Mouse (Mus musculus) intestine, embryonic 14.5 days (tissue): ENCODE data around the gene Ppp4r3a. TPM values are rescaled to one million over a fixed set of nuclear protein-coding genes. Genes with fewer than 3 reads are reported as not detected.
"Not testable (repeated sequence)": the region's sequence is repeated elsewhere in the genome, so short reads cannot be mapped to it uniquely, and the experiment has no call there.

Experiments used
- ATAC-seq: fragments of 200-750 bp; cut with Nextera tagmentation; replicated peaks from 2 replicates; pipeline ENCODE4 v1.8.0; 2017; ENCODE audit warnings: low read depth, moderate number of reproducible peaks, moderate TSS enrichment, moderate library complexity; ENCODE audit not compliant: low FRiP score, low TSS enrichment
- DNase-seq: peaks from one replicate; pipeline ENCODE4 v3.0.0-alpha.2; 2018; ENCODE audit warnings: low spot score
- H3K27ac ChIP-seq: fragments of 300-500 bp; sonication (generic); 2 replicates; pipeline ENCODE4 v1.5.1; 2014; ENCODE audit warnings: low read depth, mild to moderate bottlenecking, control low read depth
- H3K27me3 ChIP-seq: fragments of 300-500 bp; sonication (generic); replicated peaks from 2 replicates; pipeline ENCODE4 v1.6.1; 2014; ENCODE audit warnings: low read length, control low read depth; ENCODE audit not compliant: control insufficient read depth, insufficient read depth
- H3K36me3 ChIP-seq: fragments of 300-500 bp; sonication (generic); 2 replicates; pipeline ENCODE4 v1.6.1; 2014; ENCODE audit warnings: low read length, control low read depth; ENCODE audit not compliant: control insufficient read depth, insufficient read depth
- H3K4me1 ChIP-seq: fragments of 300-500 bp; sonication (generic); replicated peaks from 2 replicates; pipeline ENCODE4 v1.6.1; 2014; ENCODE audit warnings: low read length, control low read depth, mixed read lengths; ENCODE audit not compliant: control insufficient read depth, insufficient read depth
- H3K4me2 ChIP-seq: fragments of 300-500 bp; sonication (generic); 2 replicates; pipeline ENCODE4 v1.6.1; 2014; ENCODE audit warnings: low read length
- H3K4me3 ChIP-seq: fragments of 300-500 bp; sonication (generic); 2 replicates; pipeline ENCODE4 v1.5.1; 2014; ENCODE audit warnings: low read depth, low read length, control low read depth, mixed read lengths
- H3K9ac ChIP-seq: fragments of 300-500 bp; sonication (generic); 2 replicates; pipeline ENCODE4 v1.6.1; 2014; ENCODE audit warnings: mild to moderate bottlenecking, low read length
- H3K9me3 ChIP-seq: fragments of 300-500 bp; sonication (generic); 2 replicates; pipeline ENCODE4 v1.6.1; 2016; ENCODE audit warnings: low read length, control low read depth; ENCODE audit not compliant: control insufficient read depth
- WGBS: fragments of 180-500 bp; shearing (Covaris S2); extraction: QIAGEN DNeasy Blood & Tissue Kit; methylation state at CpG from one replicate; pipeline ENCODE4 v1.1.7; 2014; 5-methylcytosine and 5-hydroxymethylcytosine counted together
- polyA plus RNA-seq: library from polyadenylated mRNA; unstranded; fragments of >200 nt; fragmentation: Nextera tagmentation; extraction: Ambion mirVana; gene quantifications from 2 replicates; pipeline ENCODE4 v1.2.1, GENCODE M21; 2014

Ppp4r3a gene
- polyA plus RNA-seq, 1 experiment from 2014 or later: 45.5 TPM

- peaks cover 2% of the 10 kb centered on the region; the same call in 1 of the 2 replicates for H3K36me3 ChIP-seq
- no peaks in the 10 kb centered on the region for H3K9me3 ChIP-seq
- ATAC-seq (no peak), DNase-seq (no peak)
- peaks cover 26% of the 10 kb centered on the region for H3K4me1 ChIP-seq
- no peak overlapping the region for H3K27ac ChIP-seq
- 85% methylated on average over 7 of the region's 7 CpGs for WGBS
- H3K9ac ChIP-seq: no peak overlapping the region
- H3K4me2 ChIP-seq: no peak overlapping the region
- no peak overlapping the region for H3K4me3 ChIP-seq
- H3K27me3 ChIP-seq: no peaks in the 10 kb centered on the region
Observed at GRCm38 (mm10) chr12:101019443-101019842, 64.1 kb downstream of the Ppp4r3a start.

GRCm38 (mm10) chr12:101019031-101019430, 64.5 kb downstream of the Ppp4r3a start:
- H3K27ac ChIP-seq: no peak overlapping the region
- peaks cover 2% of the 10 kb centered on the region; the same call in 1 of the 2 replicates for H3K36me3 ChIP-seq
- ATAC-seq: no peak
- H3K4me2 ChIP-seq: no peak overlapping the region
- DNase-seq: no peak
- H3K9ac ChIP-seq: no peak overlapping the region
- no peaks in the 10 kb centered on the region for H3K27me3 ChIP-seq
- WGBS: 62% methylated on average over 5 of the region's 5 CpGs
- no peak overlapping the region for H3K4me3 ChIP-seq
- peaks cover 26% of the 10 kb centered on the region for H3K4me1 ChIP-seq
- no peaks in the 10 kb centered on the region for H3K9me3 ChIP-seq

- DNase-seq (no peak), ATAC-seq (peak; percentile 6; the same call in 1 of the 2 replicates)
- 13% methylated on average over 6 of the region's 6 CpGs for WGBS
- Histone ChIP-seq H3K9me3 (no peaks in the 10 kb centered on the region), H3K27me3 (no peaks in the 10 kb centered on the region), H3K36me3 (peaks cover 2% of the 10 kb centered on the region; the same call in 1 of the 2 replicates), H3K4me2 (peak overlapping the region; percentile 28), H3K27ac (peak overlapping the region; percentile 14; the same call in 1 of the 2 replicates), H3K4me3 (no peak overlapping the region; the same call in 1 of the 2 replicates), H3K9ac (no peak overlapping the region), H3K4me1 (peaks cover 26% of the 10 kb centered on the region)
Observed at GRCm38 (mm10) chr12:101017971-101018371, 65.5 kb downstream of the Ppp4r3a start.

DNA sequence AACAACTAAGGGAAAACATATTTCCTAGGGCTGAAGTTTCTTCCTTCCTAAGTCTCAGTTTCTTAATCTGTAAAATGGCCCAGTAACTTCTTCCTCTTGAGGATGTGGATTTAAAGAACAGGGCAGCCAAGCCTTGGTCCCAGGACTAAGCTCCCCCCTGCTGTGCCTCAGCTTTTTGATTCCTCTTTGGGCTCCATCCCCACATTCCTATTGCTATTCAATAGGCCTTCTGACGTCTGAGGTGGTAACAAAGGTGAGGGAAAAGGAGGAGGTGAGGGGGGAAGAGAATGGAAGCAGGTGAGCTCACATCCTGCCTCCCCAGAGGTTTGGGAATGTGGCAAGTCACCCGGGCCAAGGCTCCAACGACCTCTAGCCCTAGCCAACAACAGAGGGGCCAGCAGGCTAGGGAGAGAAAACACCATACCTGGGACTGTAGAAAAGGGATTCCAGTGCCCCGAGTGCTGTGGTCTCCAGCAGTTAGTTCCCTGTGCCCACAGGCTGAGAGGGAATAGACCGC, 67.0 kb downstream of the Ppp4r3a start:
- DNase-seq (no peak), ATAC-seq (no peak)
- Histone ChIP-seq H3K9me3 (no peaks in the 10 kb centered on the region), H3K36me3 (no peaks in the 10 kb centered on the region; the same call in 1 of the 2 replicates), H3K9ac (no peak overlapping the region), H3K27ac (0 out of 2 replicates have a peak overlapping the region, but pooled peaks have one; percentile 22), H3K4me1 (peaks cover 36% of the 10 kb centered on the region), H3K4me3 (no peak overlapping the region), H3K4me2 (no peak overlapping the region), H3K27me3 (no peaks in the 10 kb centered on the region)
- WGBS: 48% methylated on average over 5 of the region's 5 CpGs

GRCm38 (mm10) chr12:101015926-101016325, 67.6 kb downstream of the Ppp4r3a start:
- H3K4me3 ChIP-seq: no peak overlapping the region
- no peaks in the 10 kb centered on the region for H3K9me3 ChIP-seq
- H3K36me3 ChIP-seq: no peaks in the 10 kb centered on the region; the same call in 1 of the 2 replicates
- ATAC-seq (no peak), DNase-seq (no peak)
- 0 out of 2 replicates have a peak overlapping the region, but pooled peaks have one; percentile 22 for H3K27ac ChIP-seq
- no peak overlapping the region for H3K4me2 ChIP-seq
- H3K27me3 ChIP-seq: no peaks in the 10 kb centered on the region
- WGBS: 48% methylated on average over 4 of the region's 4 CpGs
- H3K4me1 ChIP-seq: peaks cover 36% of the 10 kb centered on the region
- no peak overlapping the region for H3K9ac ChIP-seq

DNA sequence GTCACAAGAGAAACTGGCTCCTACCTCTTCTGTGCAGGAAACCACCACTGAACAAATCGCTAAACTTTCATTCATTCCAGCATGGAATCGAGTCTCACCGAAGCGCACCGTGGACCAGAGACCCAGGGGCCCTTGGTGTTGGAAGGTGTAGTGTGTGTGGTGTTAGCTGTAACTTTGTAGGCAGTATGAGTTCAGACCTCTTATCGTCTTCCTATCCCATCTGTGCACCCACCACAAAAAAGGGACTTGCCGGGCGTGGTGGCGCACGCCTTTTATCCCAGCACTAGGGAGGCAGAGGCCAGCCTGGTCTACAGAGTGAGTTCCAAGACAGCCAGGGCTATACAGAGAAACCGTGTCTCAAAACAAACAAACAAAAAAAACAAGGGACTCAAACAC, 68.3 kb downstream of the Ppp4r3a start:
- Histone ChIP-seq H3K4me3 (no peak overlapping the region), H3K27ac (peak overlapping the region; percentile 27; the same call in 1 of the 2 replicates), H3K4me2 (no peak overlapping the region), H3K9me3 (no peaks in the 10 kb centered on the region), H3K4me1 (peaks cover 36% of the 10 kb centered on the region), H3K9ac (no peak overlapping the region), H3K27me3 (no peaks in the 10 kb centered on the region), H3K36me3 (no peaks in the 10 kb centered on the region)
- DNase-seq: no peak
- ATAC-seq: no peak
- 87% methylated on average over 11 of the region's 11 CpGs for WGBS

DNA sequence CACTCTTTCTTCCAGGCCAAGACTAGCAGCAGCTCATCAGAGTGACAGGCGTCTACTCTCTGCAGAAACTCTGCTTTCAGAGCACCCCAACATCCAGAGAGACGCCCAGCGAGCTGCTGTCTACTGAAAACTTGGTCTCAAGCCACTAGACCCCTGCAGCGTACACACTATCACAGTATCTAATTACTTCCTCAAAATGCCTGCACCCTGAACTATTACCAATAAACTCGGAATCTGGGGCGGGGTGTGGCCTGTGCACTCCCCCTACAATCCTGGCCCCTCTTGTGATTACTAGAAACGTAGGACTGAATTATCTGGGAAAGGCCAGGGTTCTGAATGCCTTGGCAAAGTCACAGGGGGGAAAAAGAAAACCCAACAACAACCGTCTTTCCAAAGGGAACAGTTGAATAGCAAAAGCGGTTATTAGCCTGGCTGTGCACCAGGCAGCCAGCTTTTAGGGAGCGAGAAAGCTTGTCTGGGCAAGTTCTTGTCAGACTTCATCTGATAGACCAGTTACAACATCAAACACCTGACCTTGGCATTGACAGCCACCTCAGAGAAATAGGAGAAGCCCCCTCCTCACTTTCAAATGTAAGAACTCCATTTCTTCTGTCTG, 68.8 kb downstream of the Ppp4r3a start:
- ATAC-seq: no peak

DNA sequence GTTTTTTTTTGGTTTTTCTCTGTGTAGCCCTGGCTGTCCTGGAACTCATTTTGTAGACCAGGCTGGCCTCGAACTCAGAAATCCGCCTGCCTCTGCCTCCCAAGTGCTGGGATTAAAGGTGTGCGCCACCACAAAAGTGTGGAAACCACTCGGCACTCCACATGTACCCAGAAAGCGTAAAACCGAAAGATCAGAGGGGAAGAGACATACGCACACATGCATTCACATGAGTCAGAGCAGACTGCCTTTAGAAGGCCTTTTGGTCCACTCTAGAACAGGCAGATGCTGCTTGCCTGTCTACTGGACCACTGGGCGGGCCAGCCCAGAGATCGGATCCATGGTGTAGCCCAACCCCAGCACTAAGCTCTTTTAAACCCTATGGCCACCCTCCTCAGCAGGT, 69.8 kb downstream of the Ppp4r3a start:
- WGBS: 92% methylated on average over 9 of the region's 9 CpGs
- DNase-seq, H3K27ac ChIP-seq, ATAC-seq, H3K27me3 ChIP-seq, H3K9me3 ChIP-seq, H3K36me3 ChIP-seq, H3K9ac ChIP-seq, H3K4me2 ChIP-seq, H3K4me3 ChIP-seq: not testable (repeated sequence)
- H3K4me1 ChIP-seq: peaks cover 38% of the 10 kb centered on the region

More for the DNA sequence above, 68.8 kb downstream of the Ppp4r3a start:
- Histone ChIP-seq H3K9me3 (no peaks in the 10 kb centered on the region), H3K4me1 (peaks cover 36% of the 10 kb centered on the region), H3K4me2 (no peak overlapping the region), H3K4me3 (no peak overlapping the region), H3K36me3 (no peaks in the 10 kb centered on the region), H3K9ac (no peak overlapping the region), H3K27ac (peak overlapping the region; percentile 27; the same call in 1 of the 2 replicates), H3K27me3 (no peaks in the 10 kb centered on the region)
- no peak for DNase-seq
- WGBS: 67% methylated on average over 10 of the region's 10 CpGs
